Mouse (Mus musculus) liver, embryonic 11.5 days (tissue): ENCODE measurements around the gene Smurf2. TPM values are rescaled to one million over a fixed set of nuclear protein-coding genes. Genes with fewer than 3 reads are reported as not detected.

Experiments used
- ATAC-seq: fragments of 200-750 bp; cut with Nextera tagmentation; replicated peaks from 2 replicates; pipeline ENCODE4 v1.8.0; 2017; ENCODE audit warnings: moderate number of reproducible peaks, mild to moderate bottlenecking, moderate TSS enrichment, moderate library complexity; ENCODE audit not compliant: low FRiP score
- DNase-seq: peaks from one replicate; pipeline ENCODE4 v3.0.0-alpha.2; 2017; ENCODE audit warnings: low spot score
- H3K27ac ChIP-seq: fragments of 300-500 bp; sonication (generic); 2 replicates; pipeline ENCODE4 v1.5.1; 2014; ENCODE audit warnings: mild to moderate bottlenecking, low read depth, low read length, control low read depth
- H3K27me3 ChIP-seq: fragments of 300-500 bp; sonication (generic); replicated peaks from 2 replicates; pipeline ENCODE4 v1.6.1; 2014; ENCODE audit warnings: low read length, mixed read lengths; ENCODE audit not compliant: control insufficient read depth, insufficient read depth
- H3K36me3 ChIP-seq: fragments of 300-500 bp; sonication (generic); 2 replicates; pipeline ENCODE4 v1.6.1; 2014; ENCODE audit warnings: mild to moderate bottlenecking, low read length, moderate library complexity, mixed read lengths; ENCODE audit not compliant: control insufficient read depth, insufficient read depth
- H3K4me1 ChIP-seq: fragments of 300-500 bp; sonication (generic); replicated peaks from 2 replicates; pipeline ENCODE4 v1.6.1; 2014; ENCODE audit warnings: low read length, mixed read lengths; ENCODE audit not compliant: control insufficient read depth, insufficient read depth
- H3K4me2 ChIP-seq: fragments of 300-500 bp; sonication (generic); 2 replicates; pipeline ENCODE4 v1.6.1; 2014; ENCODE audit warnings: mild to moderate bottlenecking, control low read depth, moderate library complexity
- H3K4me3 ChIP-seq: fragments of 300-500 bp; sonication (generic); 2 replicates; pipeline ENCODE4 v1.5.1; 2014; ENCODE audit warnings: low read depth, low read length, control low read depth
- H3K9ac ChIP-seq: fragments of 300-500 bp; sonication (generic); 2 replicates; pipeline ENCODE4 v1.6.1; 2014; ENCODE audit warnings: low read depth, low read length, control low read depth
- H3K9me3 ChIP-seq: fragments of 300-500 bp; sonication (generic); 2 replicates; pipeline ENCODE4 v1.6.1; 2016; ENCODE audit warnings: low read length, inconsistent platforms, mixed read lengths; ENCODE audit not compliant: control insufficient read depth
- WGBS: fragments of 180-500 bp; shearing (Covaris S2); extraction: QIAGEN DNeasy Blood & Tissue Kit; methylation state at CpG from one replicate; pipeline ENCODE4 v1.1.7; 2014; 5-methylcytosine and 5-hydroxymethylcytosine counted together
- polyA plus RNA-seq: library from polyadenylated mRNA; unstranded; fragments of >200 nt; fragmentation: Nextera tagmentation; extraction: Ambion mirVana; gene quantifications from 2 replicates; pipeline ENCODE4 v1.2.1, GENCODE M21; 2014

The Smurf2 gene
- polyA plus RNA-seq, 1 experiment from 2014 or later: 9.6 TPM

DNA sequence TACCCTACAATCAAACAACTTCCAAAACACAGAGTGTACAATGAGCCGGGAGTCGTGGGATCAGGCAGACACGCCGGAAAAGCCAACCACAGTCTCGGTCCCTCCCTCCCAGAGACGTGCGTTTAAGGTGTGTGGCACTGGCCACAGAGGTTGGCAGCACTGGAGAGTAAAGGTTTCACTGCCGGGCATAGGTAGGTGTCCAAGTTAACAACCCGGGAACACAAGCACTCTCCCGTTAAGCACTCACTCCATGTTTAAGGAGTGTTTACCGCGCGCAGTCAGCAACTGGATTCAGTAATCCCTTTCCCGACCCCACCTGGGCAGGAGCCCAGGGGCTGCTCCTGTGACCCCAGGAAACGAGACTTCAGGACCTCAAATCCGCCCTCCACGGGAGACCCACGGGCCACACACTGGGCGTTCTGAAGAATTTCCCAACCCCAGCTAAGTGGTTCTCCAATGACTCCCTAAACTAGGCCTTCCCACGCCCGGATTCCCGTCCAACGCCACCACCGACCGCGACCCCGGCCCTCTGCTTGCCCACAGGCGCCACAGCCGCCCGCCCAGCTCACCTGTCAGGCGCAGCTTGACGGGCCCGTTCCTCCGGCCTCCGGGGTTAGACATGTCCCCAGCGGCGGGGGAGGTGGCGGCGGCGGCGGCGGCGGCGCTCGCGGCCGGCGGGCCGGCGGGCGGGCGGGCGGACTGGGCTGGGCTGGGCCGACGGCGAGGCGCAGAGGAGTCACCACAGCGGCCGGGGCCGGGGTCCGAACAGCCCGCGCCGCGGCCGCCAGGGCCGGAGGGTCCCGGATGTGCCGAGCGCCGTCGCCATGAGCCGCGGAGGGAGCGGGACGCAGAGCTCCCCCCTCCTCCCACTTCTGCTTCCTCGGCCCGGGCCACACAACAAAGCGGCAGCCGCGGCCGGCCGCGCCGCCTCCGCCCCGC lies 634 bp downstream of the Smurf2 start:
- Histone ChIP-seq H3K4me2 (peak overlapping the region; percentile 96), H3K36me3 (no peaks in the 10 kb centered on the region), H3K9me3 (no peaks in the 10 kb centered on the region), H3K4me1 (peaks cover 14% of the 10 kb centered on the region), H3K9ac (peak overlapping the region; percentile 92), H3K27me3 (no peaks in the 10 kb centered on the region), H3K4me3 (peak overlapping the region; percentile 92), H3K27ac (peak overlapping the region; percentile 91)
- WGBS: under 1% methylated on average over 52 of the region's 87 CpGs
- ATAC-seq (peak; percentile 76), DNase-seq (peak; percentile 71)

DNA sequence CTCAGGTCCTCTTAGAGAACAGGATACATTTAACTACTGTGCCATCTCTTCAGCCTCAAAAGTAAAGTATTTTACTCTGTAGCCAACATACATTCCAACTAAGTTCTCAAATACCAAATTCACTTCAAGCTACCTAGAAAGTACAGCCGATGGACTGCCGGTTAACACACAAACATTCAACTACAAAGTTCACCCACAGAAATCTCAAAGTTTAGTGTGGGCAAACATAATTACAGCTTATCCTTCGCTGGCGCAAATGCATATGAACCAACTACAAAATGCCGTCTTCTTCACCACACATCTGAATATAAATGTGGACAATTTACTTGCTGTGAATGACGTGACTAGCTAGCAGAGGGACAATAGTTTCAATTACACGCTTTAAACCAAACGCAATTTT lies 1.6 kb downstream of the Smurf2 start:
- ATAC-seq: no peak
- H3K36me3 ChIP-seq: no peaks in the 10 kb centered on the region
- WGBS: 38% methylated on average over 8 of the region's 8 CpGs
- H3K4me3 ChIP-seq: peak overlapping the region; percentile 92
- no peak for DNase-seq
- H3K27me3 ChIP-seq: no peaks in the 10 kb centered on the region
- H3K9ac ChIP-seq: peak overlapping the region; percentile 92
- no peak overlapping the region for H3K27ac ChIP-seq
- H3K4me2 ChIP-seq: peak overlapping the region; percentile 96
- H3K9me3 ChIP-seq: no peaks in the 10 kb centered on the region
- peaks cover 14% of the 10 kb centered on the region for H3K4me1 ChIP-seq

DNA sequence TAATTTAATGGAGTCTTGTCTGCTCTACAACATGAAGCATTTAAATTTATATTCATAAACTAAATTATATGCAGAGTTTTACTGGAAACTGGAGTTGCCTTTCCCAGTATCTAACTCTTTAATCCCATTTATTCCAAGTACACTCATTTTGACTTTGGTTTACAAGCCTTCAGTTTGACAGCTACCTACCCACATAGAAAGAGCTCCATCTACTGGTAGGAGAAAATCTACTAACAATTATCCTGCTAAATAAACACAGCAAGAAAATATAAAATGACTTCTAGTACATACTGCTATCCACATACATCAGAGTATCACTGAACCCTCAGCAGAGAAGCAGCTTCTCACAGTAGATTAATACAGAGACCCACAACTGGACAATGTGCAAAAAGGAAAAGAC lies 9.3 kb downstream of the Smurf2 start:
- no peak for DNase-seq
- ATAC-seq: no peak
- Histone ChIP-seq H3K4me3 (no peak overlapping the region), H3K27ac (no peak overlapping the region), H3K4me2 (no peak overlapping the region), H3K9ac (no peak overlapping the region), H3K4me1 (no peaks in the 10 kb centered on the region), H3K27me3 (no peaks in the 10 kb centered on the region), H3K36me3 (no peaks in the 10 kb centered on the region), H3K9me3 (no peaks in the 10 kb centered on the region)

DNA sequence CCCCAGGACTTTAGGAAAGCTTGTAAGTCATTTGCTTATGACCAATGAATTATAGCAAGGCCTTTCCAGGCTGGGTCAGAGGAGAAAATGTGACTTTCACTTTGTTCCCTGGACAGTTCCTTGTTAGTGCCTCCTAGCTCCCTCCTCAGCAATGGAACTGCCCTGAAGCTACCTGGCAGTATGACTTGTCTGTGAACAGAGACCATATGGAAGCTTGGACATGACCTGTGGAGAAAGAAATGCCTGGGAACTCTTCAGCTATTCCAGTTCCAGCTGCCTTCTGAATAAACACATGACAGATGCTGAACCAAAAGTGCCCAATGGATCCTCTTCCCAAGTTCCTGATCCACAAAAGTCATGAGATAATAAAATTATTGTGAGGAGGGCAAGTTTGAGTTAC lies 12.5 kb downstream of the Smurf2 start:
- no peaks in the 10 kb centered on the region for H3K4me1 ChIP-seq
- no peak for ATAC-seq

DNA sequence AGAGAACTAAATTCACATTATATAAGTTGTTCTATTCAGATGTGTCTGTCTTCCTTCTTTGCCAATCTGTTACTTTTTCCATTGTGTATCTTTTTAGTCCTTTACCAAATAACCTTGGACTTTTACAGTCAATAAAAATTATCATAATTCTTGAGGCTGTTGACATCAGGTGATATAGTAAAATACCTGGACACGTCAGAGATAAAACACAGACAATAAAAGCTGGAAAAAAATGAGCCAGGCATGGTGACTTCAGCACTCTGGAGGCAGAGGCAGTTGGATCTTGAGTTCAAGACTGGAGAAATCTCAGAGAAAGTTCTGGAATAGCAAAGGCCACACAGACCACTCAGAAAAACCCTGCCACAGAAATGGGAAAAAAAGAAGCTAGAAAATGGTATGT lies 13.3 kb downstream of the Smurf2 start:
- whole genome bisulfite sequencing: 90% methylated on average over 1 of the region's 1 CpGs
- no peak overlapping the region for H3K4me3 ChIP-seq
- ATAC-seq: no peak
- H3K36me3 ChIP-seq: no peaks in the 10 kb centered on the region
- H3K9me3 ChIP-seq: no peaks in the 10 kb centered on the region
- no peaks in the 10 kb centered on the region for H3K27me3 ChIP-seq
- H3K9ac ChIP-seq: no peak overlapping the region
- no peaks in the 10 kb centered on the region for H3K4me1 ChIP-seq
- DNase-seq: no peak
- H3K4me2 ChIP-seq: no peak overlapping the region
- H3K27ac ChIP-seq: no peak overlapping the region

More for the DNA sequence above, 12.5 kb downstream of the Smurf2 start:
- Histone ChIP-seq H3K9me3 (no peaks in the 10 kb centered on the region), H3K9ac (no peak overlapping the region), H3K27me3 (no peaks in the 10 kb centered on the region), H3K4me3 (no peak overlapping the region), H3K36me3 (no peaks in the 10 kb centered on the region), H3K4me2 (no peak overlapping the region), H3K27ac (no peak overlapping the region)
- DNase-seq: no peak

DNA sequence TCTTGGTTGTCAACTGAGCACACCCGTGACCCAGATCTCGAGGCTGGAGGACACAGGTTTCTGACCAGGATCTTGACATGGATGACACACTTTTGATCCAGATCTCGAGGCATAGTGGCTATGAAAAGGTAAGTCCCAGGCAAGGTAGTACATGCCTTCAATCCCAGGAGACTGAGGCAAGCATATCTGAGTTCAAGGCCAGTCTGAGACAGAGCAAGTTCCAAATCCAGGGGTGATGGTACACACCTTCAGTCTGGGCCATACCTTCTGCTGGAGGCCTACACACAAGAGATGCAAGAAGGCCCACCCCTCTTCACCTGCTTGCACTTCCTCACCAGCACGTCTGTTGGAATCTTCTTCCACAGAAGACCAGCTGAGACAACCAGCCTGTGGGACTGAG lies 14.8 kb downstream of the Smurf2 start:
- ATAC-seq: no peak
- no peaks in the 10 kb centered on the region for H3K27me3 ChIP-seq
- 78% methylated on average over 4 of the region's 4 CpGs for WGBS
- H3K4me1 ChIP-seq: no peaks in the 10 kb centered on the region
- no peak overlapping the region for H3K27ac ChIP-seq
- DNase-seq: no peak
- H3K9ac ChIP-seq: no peak overlapping the region
- no peak overlapping the region for H3K4me3 ChIP-seq
- H3K9me3 ChIP-seq: no peaks in the 10 kb centered on the region
- H3K4me2 ChIP-seq: no peak overlapping the region
- no peaks in the 10 kb centered on the region for H3K36me3 ChIP-seq

DNA sequence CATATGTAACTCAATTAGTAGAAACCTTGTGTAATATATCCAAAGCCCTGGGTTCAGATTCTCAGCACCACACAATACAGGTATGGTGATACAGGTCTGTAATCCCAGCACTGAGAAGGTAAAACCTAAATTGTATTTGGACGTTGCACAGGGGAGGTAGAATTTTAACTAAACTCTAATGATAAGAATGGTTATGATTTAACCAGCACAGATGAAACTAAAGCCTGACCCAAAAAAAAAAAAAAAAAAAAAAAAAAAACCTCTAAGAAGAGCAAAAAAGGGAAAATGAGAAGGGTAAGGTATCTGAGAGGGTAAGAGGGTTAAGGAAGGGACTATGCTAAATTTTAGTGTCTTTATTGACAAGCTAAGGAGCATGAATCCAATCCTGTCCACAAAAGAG lies 20.7 kb downstream of the Smurf2 start:
- Histone ChIP-seq H3K4me3 (no peak overlapping the region), H3K27me3 (no peaks in the 10 kb centered on the region), H3K27ac (no peak overlapping the region), H3K4me2 (no peak overlapping the region), H3K9ac (no peak overlapping the region), H3K9me3 (no peaks in the 10 kb centered on the region), H3K36me3 (no peaks in the 10 kb centered on the region), H3K4me1 (no peaks in the 10 kb centered on the region)
- ATAC-seq (no peak), DNase-seq (no peak)
- WGBS: 55% methylated on average over 1 of the region's 1 CpGs

DNA sequence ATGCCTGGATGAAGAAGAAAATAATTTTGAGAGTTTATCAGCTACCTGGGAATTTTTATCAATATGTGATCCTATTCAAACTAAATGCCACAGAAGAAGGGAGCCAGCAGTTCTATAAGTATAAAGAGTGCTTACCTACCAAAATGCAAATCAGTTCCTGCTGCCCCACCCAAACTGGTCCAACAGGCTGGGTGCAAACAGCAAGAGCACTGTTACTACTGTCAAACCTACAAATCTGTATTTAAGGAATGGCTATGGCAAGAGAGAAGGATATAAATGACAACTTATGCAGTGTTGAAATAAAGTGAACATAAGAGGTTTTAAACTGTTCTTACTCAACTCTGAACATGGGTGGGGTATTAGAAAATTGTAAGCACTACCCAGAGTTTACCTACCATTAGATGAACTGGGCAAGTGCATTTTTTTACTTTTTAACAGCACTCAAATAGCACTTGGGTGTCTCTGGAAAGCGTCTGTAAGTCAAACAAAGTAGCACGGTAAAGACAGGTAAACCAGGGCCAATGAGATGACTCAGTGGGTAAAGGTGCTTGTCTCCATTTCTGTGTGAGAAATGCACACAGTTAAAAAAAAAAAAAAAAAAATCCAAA lies 23.9 kb downstream of the Smurf2 start:
- no peak overlapping the region for H3K4me3 ChIP-seq
- no peaks in the 10 kb centered on the region for H3K4me1 ChIP-seq
- H3K9ac ChIP-seq: no peak overlapping the region
- WGBS: 83% methylated on average over 2 of the region's 2 CpGs
- ATAC-seq (no peak), DNase-seq (no peak)
- H3K9me3 ChIP-seq: no peaks in the 10 kb centered on the region
- H3K27ac ChIP-seq: no peak overlapping the region
- no peaks in the 10 kb centered on the region for H3K36me3 ChIP-seq
- no peak overlapping the region for H3K4me2 ChIP-seq
- H3K27me3 ChIP-seq: no peaks in the 10 kb centered on the region

DNA sequence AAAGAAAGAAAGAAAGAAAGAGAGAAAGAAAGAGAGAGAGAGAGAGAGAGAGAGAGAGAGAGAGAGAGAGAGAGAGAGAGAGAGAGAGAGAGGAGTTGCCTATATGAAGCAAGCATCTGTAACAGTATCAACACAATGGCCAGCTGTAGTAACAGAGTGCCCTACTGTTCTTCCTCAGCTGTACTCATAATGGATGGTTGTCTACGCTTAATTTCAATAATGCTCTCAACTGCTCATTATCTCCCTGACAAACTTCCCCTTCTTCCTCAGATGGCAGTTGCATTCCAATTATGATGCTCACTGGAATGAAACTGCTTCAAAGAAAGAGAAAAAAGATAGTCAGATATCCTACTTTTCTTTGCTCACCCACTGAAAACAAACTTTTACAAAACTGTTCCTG lies 36.9 kb downstream of the Smurf2 start:
- Histone ChIP-seq H3K27me3 (no peaks in the 10 kb centered on the region), H3K4me1 (peaks cover 5% of the 10 kb centered on the region; the same call in 1 of the 2 replicates), H3K4me2 (no peak overlapping the region), H3K36me3 (no peaks in the 10 kb centered on the region), H3K27ac (no peak overlapping the region), H3K4me3 (no peak overlapping the region), H3K9ac (no peak overlapping the region), H3K9me3 (no peaks in the 10 kb centered on the region)
- no peak for ATAC-seq
- no peak for DNase-seq
- 78% methylated on average over 1 of the region's 1 CpGs for WGBS
